Comparison of ENCODE assay signal across 8 mouse cellular contexts in genomic region chr13:111489502-111489801, GRCm38 (mm10). TPM values are rescaled to one million over a fixed set of nuclear protein-coding genes. Genes with fewer than 3 reads are reported as not detected.
DNase-seq lines count a peak whose midpoint lies in the region; ATAC-seq and TF ChIP-seq lines count a peak whose summit lies in the region.

No protein-coding gene starts in this region.

- intact Hi-C loops in gastrocnemius, adult 2 months (cut with DNase I), result no loop called here

- peak; percentile 6 for ATAC-seq in megakaryocyte, adult 5-6 weeks (ENCODE audit: poor library complexity, severe bottlenecking)

- peaks cover 43% of the 10 kb centered on the region for H3K4me1 ChIP-seq in E14TG2a.4 (replicated peaks; ENCODE audit: low read depth, low read length)
- H3K4me1 ChIP-seq in hindbrain, embryonic 10.5 days (replicated peaks), result peaks cover 40% of the 10 kb centered on the region

- H3K27me3 ChIP-seq in E14TG2a.4 (ENCODE audit: insufficient read depth, low read length), result peaks cover 28% of the 10 kb centered on the region
- H3K27me3 ChIP-seq in hindbrain, embryonic 10.5 days (ENCODE audit: insufficient read depth, poor library complexity, severe bottlenecking), result peaks cover 30% of the 10 kb centered on the region

- no peak for TF ChIP-seq CTCF in gastrocnemius, adult 2 months (IDR thresholded peaks at IDR 0.05)
- no peak for TF ChIP-seq CTCF in E14TG2a.4 (conservative IDR thresholded peaks at IDR 0.05; ENCODE audit: low read length)

- peak overlapping the region; percentile 96 for H3K4me3 ChIP-seq in gastrocnemius, adult 2 months
- H3K4me3 ChIP-seq in E14TG2a.4 (replicated peaks; ENCODE audit: low read length), result peak overlapping the region; percentile 97
- H3K4me3 ChIP-seq in hindbrain, embryonic 10.5 days, result peak overlapping the region; percentile 82

- H3K27ac ChIP-seq in gastrocnemius, adult 2 months, result peak overlapping the region; percentile 100
- peak overlapping the region; percentile 99 for H3K27ac ChIP-seq in hindbrain, embryonic 10.5 days

- DNase-seq in gastrocnemius, adult 2 months, result no peak
- no peak for DNase-seq in gastrocnemius, postnatal 10 days
- DNase-seq in hindbrain, embryonic 10.5 days (ENCODE audit: low spot score), result no peak
- no peak for DNase-seq in ovary, postnatal 36 days (ENCODE audit: low spot score)
- no peak for DNase-seq in gastrocnemius, postnatal 4 days (ENCODE audit: low spot score in 2 of 2)
- DNase-seq in urinary bladder, postnatal 25 days (ENCODE audit: low spot score), result no peak

- peaks cover 18% of the 10 kb centered on the region for H3K36me3 ChIP-seq in E14TG2a.4 (ENCODE audit: insufficient read depth, low read length)
- H3K36me3 ChIP-seq in hindbrain, embryonic 10.5 days, result 0 out of 2 replicates have a peak, but pooled peaks cover 7% of the 10 kb centered on the region

- 1% methylated on average over 29 of the region's 33 CpGs for WGBS in hindbrain, embryonic 10.5 days

- H3K9me3 ChIP-seq in E14TG2a.4 (ENCODE audit: low read length), result no peaks in the 10 kb centered on the region
- H3K9me3 ChIP-seq in hindbrain, embryonic 10.5 days, result no peaks in the 10 kb centered on the region

RNA-seq across cellular contexts. Expression of gene Gpbp1, which starts 0.5 kb away (rescaled TPM):
- total RNA-seq in gastrocnemius, adult 2 months (2021), result 10 to 100 TPM; 54.4 to 61.4 TPM
- total RNA-seq in gastrocnemius, postnatal 10 days (2021), result 10 to 100 TPM; 47.6 to 55.8 TPM
- 68.4 and 90.4 TPM in 2 replicates for polyA plus RNA-seq in hindbrain, embryonic 10.5 days (2016; fragmentation: Nextera tagmentation; extraction: Ambion mirVana)
- 92.4 and 96.8 TPM in 2 replicates for total RNA-seq in megakaryocyte, adult 5-6 weeks (2015)
- total RNA-seq in megakaryocyte, adult 5-6 weeks (2017), result 136 and 150 TPM in 2 replicates
- total RNA-seq in gastrocnemius, postnatal 4 days (2021), result 10 to 100 TPM; 64.9 to 74.7 TPM
